Mouse (Mus musculus) kidney, adult 2 months (tissue): ENCODE data around the gene Megf11. TPM values are rescaled to one million over a fixed set of nuclear protein-coding genes. Genes with fewer than 3 reads are reported as not detected.

Experiments
- DNase-seq: peaks from one replicate; pipeline ENCODE4 v3.0.0; 2021
- H3K27ac ChIP-seq: fragments of 200-500 bp; 2 replicates; pipeline ENCODE4 v1.5.1; 2012; ENCODE audit warnings: low read depth, low read length, control low read depth, inconsistent platforms; ENCODE audit not compliant: insufficient read depth
- H3K27me3 ChIP-seq: fragments of 200-500 bp; replicated peaks from 2 replicates; pipeline ENCODE4 v1.6.1; 2012; ENCODE audit warnings: mild to moderate bottlenecking, moderate library complexity, low read length, inconsistent platforms; ENCODE audit not compliant: control insufficient read depth, insufficient read depth
- H3K36me3 ChIP-seq: fragments of 200-500 bp; 2 replicates; pipeline ENCODE4 v1.6.1; 2012; ENCODE audit warnings: mild to moderate bottlenecking, moderate library complexity, low read length, inconsistent platforms; ENCODE audit not compliant: control insufficient read depth, insufficient read depth
- H3K4me1 ChIP-seq: fragments of 200-500 bp; 2 replicates; pipeline ENCODE4 v1.6.1; 2011; ENCODE audit warnings: low read length; ENCODE audit not compliant: control insufficient read depth, insufficient read depth
- H3K4me3 ChIP-seq: fragments of 200-500 bp; 2 replicates; pipeline ENCODE4 v1.5.1; 2011; ENCODE audit warnings: mild to moderate bottlenecking, low read depth, low read length, control low read depth; ENCODE audit not compliant: insufficient read depth
- CTCF ChIP-seq: fragments of 200-500 bp; conservative IDR thresholded peaks from 2 replicates; pipeline ENCODE4 v1.5.1; 2011; ENCODE audit warnings: low read depth, mild to moderate bottlenecking, control low read depth, low read length, moderate library complexity, mixed read lengths; ENCODE audit not compliant: insufficient read depth, insufficient read length
- POLR2A ChIP-seq: fragments of 200-500 bp; IDR thresholded peaks from one replicate; pipeline ENCODE4 v1.6.1; 2011; ENCODE audit warnings: low read depth, low read length, control low read depth
- WGBS: fragments of 180-500 bp; shearing (Covaris S2); methylation state at CpG from one replicate; pipeline ENCODE4 v1.1.7; 2018; 5-methylcytosine and 5-hydroxymethylcytosine counted together
- polyA plus RNA-seq: library from polyadenylated mRNA; depleted of rRNA; stranded (reverse); fragments of >200 nt; gene quantifications from 2 replicates; pipeline ENCODE4 v1.2.3, GENCODE M21; 2012

The Megf11 gene
- polyA plus RNA-seq, 1 experiment = 0.16 TPM

- H3K27me3 ChIP-seq = no peaks in the 10 kb centered on the region
- H3K4me3 ChIP-seq = no peak overlapping the region
- H3K36me3 ChIP-seq = no peaks in the 10 kb centered on the region
- H3K27ac ChIP-seq = no peak overlapping the region
- H3K4me1 ChIP-seq = no peaks in the 10 kb centered on the region
- TF ChIP-seq CTCF (no peak; the same call in 1 of the 2 replicates), POLR2A (no peak)
- DNase-seq = no peak
- 68% methylated on average over 12 of the region's 12 CpGs for WGBS
Observed at GRCm38 (mm10) chr9:64519921-64520746, 134.7 kb downstream of the Megf11 start.

- H3K27ac ChIP-seq = no peak overlapping the region
- no peak for DNase-seq
- WGBS = 83% methylated on average over 4 of the region's 4 CpGs
Observed at GRCm38 (mm10) chr9:64520747-64521283, 135.4 kb downstream of the Megf11 start.

GRCm38 (mm10) chr9:64523264-64524045 is 138.0 kb downstream of the Megf11 start:
- TF ChIP-seq CTCF (no peak), POLR2A (no peak)
- Histone ChIP-seq H3K4me1 (no peaks in the 10 kb centered on the region), H3K4me3 (no peak overlapping the region), H3K36me3 (no peaks in the 10 kb centered on the region), H3K27me3 (no peaks in the 10 kb centered on the region), H3K27ac (no peak overlapping the region)
- 31% methylated on average over 21 of the region's 21 CpGs for WGBS
- DNase-seq = no peak

More at GRCm38 (mm10) chr9:64520747-64521283, 135.4 kb downstream of the Megf11 start:
- Histone ChIP-seq H3K4me1 (no peaks in the 10 kb centered on the region), H3K27me3 (no peaks in the 10 kb centered on the region), H3K36me3 (no peaks in the 10 kb centered on the region), H3K4me3 (no peak overlapping the region)
- no peak for TF ChIP-seq CTCF
- TF ChIP-seq POLR2A = no peak

GRCm38 (mm10) chr9:64528061-64528460 is 142.6 kb downstream of the Megf11 start:
- Histone ChIP-seq H3K36me3 (no peaks in the 10 kb centered on the region), H3K4me1 (no peaks in the 10 kb centered on the region), H3K27ac (no peak overlapping the region), H3K4me3 (no peak overlapping the region), H3K27me3 (no peaks in the 10 kb centered on the region)
- 97% methylated on average over 7 of the region's 7 CpGs for WGBS
- TF ChIP-seq CTCF = no peak
- TF ChIP-seq POLR2A = no peak
- no peak for DNase-seq

GRCm38 (mm10) chr9:64528595-64528994 is 143.2 kb downstream of the Megf11 start:
- DNase-seq = no peak
- no peak for TF ChIP-seq CTCF
- no peak for TF ChIP-seq POLR2A
- Histone ChIP-seq H3K27me3 (no peaks in the 10 kb centered on the region), H3K27ac (no peak overlapping the region), H3K4me3 (no peak overlapping the region), H3K4me1 (no peaks in the 10 kb centered on the region), H3K36me3 (no peaks in the 10 kb centered on the region)
- 69% methylated on average over 2 of the region's 2 CpGs for WGBS

- no peaks in the 10 kb centered on the region for H3K4me1 ChIP-seq
- 74% methylated on average over 3 of the region's 3 CpGs for WGBS
- H3K36me3 ChIP-seq = no peaks in the 10 kb centered on the region
- no peaks in the 10 kb centered on the region for H3K27me3 ChIP-seq
- TF ChIP-seq CTCF (no peak), POLR2A (no peak)
- no peak overlapping the region for H3K4me3 ChIP-seq
- no peak overlapping the region for H3K27ac ChIP-seq
- no peak for DNase-seq
Observed at GRCm38 (mm10) chr9:64531935-64532334, 146.5 kb downstream of the Megf11 start.
